Mouse (Mus musculus) kidney, embryonic 14.5 days (tissue): ENCODE results near the gene Gm8113. TPM values are rescaled to one million over a fixed set of nuclear protein-coding genes. Genes with fewer than 3 reads are reported as not detected.
A peak's percentile ranks its signal among the peaks of the same experiment; 100 is the strongest.
"Not testable (repeated sequence)": the region's sequence is repeated elsewhere in the genome, so short reads cannot be mapped to it uniquely, and the experiment has no call there.

ENCODE experiments used
- ATAC-seq: fragments of 200-750 bp; cut with Nextera tagmentation; 2 replicates; pipeline ENCODE4 v1.8.0; 2017; ENCODE audit warnings: moderate number of reproducible peaks, mild to moderate bottlenecking, moderate TSS enrichment, moderate library complexity; ENCODE audit not compliant: low FRiP score, low TSS enrichment
- H3K27ac ChIP-seq: fragments of 300-500 bp; sonication (generic); 2 replicates; pipeline ENCODE4 v1.5.1; 2014; ENCODE audit warnings: low read depth, mild to moderate bottlenecking, low read length, moderate library complexity, mixed read lengths
- H3K27me3 ChIP-seq: fragments of 300-500 bp; sonication (generic); 2 replicates; pipeline ENCODE4 v1.6.1; 2014; ENCODE audit warnings: mild to moderate bottlenecking, low read length; ENCODE audit not compliant: control insufficient read depth, insufficient read depth
- H3K36me3 ChIP-seq: fragments of 300-500 bp; sonication (generic); 2 replicates; pipeline ENCODE4 v1.6.1; 2014; ENCODE audit warnings: low read length, mixed read lengths; ENCODE audit not compliant: control insufficient read depth, insufficient read depth
- H3K4me1 ChIP-seq: fragments of 300-500 bp; sonication (generic); 2 replicates; pipeline ENCODE4 v1.6.1; 2014; ENCODE audit warnings: low read length, mixed read lengths; ENCODE audit not compliant: control insufficient read depth, insufficient read depth
- H3K4me2 ChIP-seq: fragments of 300-500 bp; sonication (generic); replicated peaks from 2 replicates; pipeline ENCODE4 v1.6.1; 2014; ENCODE audit warnings: low read depth, mild to moderate bottlenecking, low read length
- H3K4me3 ChIP-seq: fragments of 300-500 bp; sonication (generic); 2 replicates; pipeline ENCODE4 v1.5.1; 2014; ENCODE audit warnings: mild to moderate bottlenecking, low read length
- H3K9ac ChIP-seq: fragments of 300-500 bp; sonication (generic); 2 replicates; pipeline ENCODE4 v1.6.1; 2014; ENCODE audit warnings: low read depth, mild to moderate bottlenecking, low read length, moderate library complexity
- H3K9me3 ChIP-seq: fragments of 300-500 bp; sonication (generic); 2 replicates; pipeline ENCODE4 v1.6.1; 2016; ENCODE audit warnings: low read length; ENCODE audit not compliant: control insufficient read depth
- WGBS: fragments of 180-500 bp; shearing (Covaris S2); extraction: QIAGEN DNeasy Blood & Tissue Kit; methylation state at CpG from one replicate; pipeline ENCODE4 v1.1.7; 2014; 5-methylcytosine and 5-hydroxymethylcytosine counted together
- polyA plus RNA-seq: library from polyadenylated mRNA; unstranded; fragments of >200 nt; fragmentation: Nextera tagmentation; extraction: Ambion mirVana; gene quantifications from 2 replicates; pipeline ENCODE4 v1.2.1, GENCODE M21; 2014

Gm8113 gene
- polyA plus RNA-seq, 1 experiment from 2014 or later, result 27.7 TPM

- 86% methylated on average over 3 of the region's 3 CpGs for WGBS
- H3K27ac ChIP-seq, H3K36me3 ChIP-seq, H3K4me2 ChIP-seq, H3K9me3 ChIP-seq, H3K4me3 ChIP-seq, H3K4me1 ChIP-seq, H3K9ac ChIP-seq, H3K27me3 ChIP-seq, ATAC-seq: not testable (repeated sequence)
Observed at GRCm38 (mm10) chr14:43923459-43923858, 1.7 kb upstream of the Gm8113 start, which contains the start of gene Ear10. Gene Ear10, minus strand, starts transcription at chr14:43923559.

DNA sequence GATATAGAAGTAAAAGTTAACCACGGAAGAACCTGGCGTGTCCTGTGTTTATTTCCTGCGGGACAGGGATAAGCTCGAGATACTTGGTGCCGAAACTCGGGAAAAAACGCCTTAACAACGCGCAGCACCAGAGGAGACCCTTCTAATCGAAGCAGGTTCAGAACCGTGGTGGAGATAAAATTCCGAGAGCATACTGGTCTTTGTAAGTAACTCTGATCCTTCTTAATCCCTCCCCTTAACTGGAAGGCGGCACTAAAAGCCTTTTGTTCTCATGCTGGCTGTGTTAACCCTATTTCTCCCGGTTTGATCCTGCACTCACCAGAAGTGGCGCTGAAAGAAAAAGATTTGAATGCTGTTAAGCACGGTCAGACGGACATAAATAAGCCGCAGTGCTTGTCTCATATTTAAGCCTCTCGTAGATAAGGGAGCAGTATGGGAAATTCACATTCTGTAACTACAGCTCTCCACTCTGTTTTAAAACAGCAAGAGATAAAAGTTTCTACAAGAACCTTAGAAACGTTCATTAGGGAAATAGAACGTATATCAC is 287 bp downstream of the Gm8113 start:
- H3K27me3 ChIP-seq, H3K9me3 ChIP-seq, H3K36me3 ChIP-seq, H3K4me1 ChIP-seq: not testable (repeated sequence)
- Histone ChIP-seq H3K27ac (peak overlapping the region; percentile 85; the same call in 1 of the 2 replicates), H3K9ac (peak overlapping the region; percentile 63), H3K4me2 (peak overlapping the region; percentile 40), H3K4me3 (peak overlapping the region; percentile 36)
- WGBS, result 2% methylated on average over 21 of the region's 21 CpGs
- peak; percentile 95 for ATAC-seq

DNA sequence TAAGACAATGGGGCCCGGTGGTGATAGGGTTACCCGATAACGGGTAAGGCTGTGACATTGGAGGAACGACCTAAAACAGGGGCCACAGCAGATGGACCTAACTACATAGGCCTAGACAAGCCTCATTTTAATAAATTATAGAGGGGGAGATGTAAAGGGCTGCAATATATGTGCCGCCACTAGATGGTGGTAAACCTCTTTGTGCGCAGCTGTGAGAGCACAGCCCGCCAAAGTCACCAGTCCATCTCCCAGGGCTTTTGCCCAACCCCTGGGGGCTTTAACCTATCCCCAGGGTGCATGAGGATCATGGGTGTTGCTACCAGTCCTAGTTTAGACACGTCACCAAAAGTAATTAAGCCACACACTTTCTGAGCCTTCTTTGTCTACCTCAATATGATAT is 7.8 kb downstream of the Gm8113 start:
- WGBS, result 15% methylated on average over 8 of the region's 8 CpGs
- H3K36me3 ChIP-seq, H3K4me3 ChIP-seq, H3K27ac ChIP-seq, H3K4me1 ChIP-seq, H3K27me3 ChIP-seq, H3K9ac ChIP-seq, ATAC-seq, H3K4me2 ChIP-seq, H3K9me3 ChIP-seq: not testable (repeated sequence)

DNA sequence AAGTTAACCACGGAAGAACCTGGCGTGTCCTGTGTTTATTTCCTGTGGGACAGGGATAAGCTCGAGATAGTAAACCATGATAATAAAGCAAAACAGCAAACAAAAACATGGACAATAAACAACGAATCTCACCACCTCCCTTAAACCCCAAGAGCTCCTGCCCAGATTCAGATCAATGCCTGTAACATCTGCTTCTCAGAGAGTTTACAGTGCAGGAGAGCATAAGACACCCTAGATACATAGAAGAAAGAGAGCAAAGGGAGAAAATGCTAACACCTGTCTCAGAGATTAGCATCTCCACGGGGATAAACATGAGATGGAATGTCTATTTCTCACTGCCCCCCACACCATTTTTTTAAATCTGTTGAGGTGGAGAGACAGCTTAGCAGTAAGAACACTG is 8.2 kb downstream of the Gm8113 start:
- H3K4me1 ChIP-seq, H3K27me3 ChIP-seq, H3K27ac ChIP-seq, ATAC-seq, H3K9me3 ChIP-seq, H3K4me2 ChIP-seq, H3K36me3 ChIP-seq, H3K9ac ChIP-seq, H3K4me3 ChIP-seq: not testable (repeated sequence)
- WGBS, result 59% methylated on average over 5 of the region's 5 CpGs

- H3K9ac ChIP-seq, H3K4me2 ChIP-seq, H3K4me1 ChIP-seq, H3K27me3 ChIP-seq, H3K36me3 ChIP-seq, H3K9me3 ChIP-seq, H3K4me3 ChIP-seq, ATAC-seq, H3K27ac ChIP-seq: not testable (repeated sequence)
- 36% methylated on average over 1 of the region's 2 CpGs for WGBS
Observed at GRCm38 (mm10) chr14:43953382-43953781, 28.2 kb downstream of the Gm8113 start.

GRCm38 (mm10) chr14:43955074-43955473 is 29.9 kb downstream of the Gm8113 start:
- H3K4me3 ChIP-seq, H3K9ac ChIP-seq, ATAC-seq, H3K36me3 ChIP-seq, H3K27ac ChIP-seq, H3K4me1 ChIP-seq, H3K9me3 ChIP-seq, H3K4me2 ChIP-seq, H3K27me3 ChIP-seq: not testable (repeated sequence)
- WGBS, result no CpG with 5 or more reads among the region's 1 CpGs

GRCm38 (mm10) chr14:43956769-43957168 is 31.6 kb downstream of the Gm8113 start, which contains the start of gene Ang5:
Gene Ang5, plus strand, starts transcription at chr14:43957069.
- WGBS, result no CpG with 5 or more reads among the region's 2 CpGs
- H3K27ac ChIP-seq, H3K4me2 ChIP-seq, H3K4me1 ChIP-seq, H3K4me3 ChIP-seq, H3K27me3 ChIP-seq, H3K36me3 ChIP-seq, ATAC-seq, H3K9ac ChIP-seq, H3K9me3 ChIP-seq: not testable (repeated sequence)

Other genes starting within 250 kb of the Gm8113 start
- gene Gm8165, start 248.2 kb upstream of the Gm8113 start, polyA plus RNA-seq, result not detected in 2 replicates
- gene Gm7324, start 227.6 kb upstream of the Gm8113 start, polyA plus RNA-seq, result 1.2 and 1.4 TPM in 2 replicates
- gene Gm16506, start 197.9 kb upstream of the Gm8113 start, polyA plus RNA-seq, result not detected in 2 replicates
- gene Gm6526, start 177.5 kb upstream of the Gm8113 start, polyA plus RNA-seq, result not detected in 2 replicates
- not detected in 2 replicates for gene Gm8180, start 140.6 kb upstream of the Gm8113 start, polyA plus RNA-seq
- gene Ear1, start 49.9 kb upstream of the Gm8113 start, polyA plus RNA-seq, result not detected in 2 replicates
- gene Ear10, start 1.8 kb upstream of the Gm8113 start, polyA plus RNA-seq, result not detected in 2 replicates
- gene Ang5, start 31.7 kb downstream of the Gm8113 start, polyA plus RNA-seq, result not detected in 2 replicates
- gene Ang6, start 76.9 kb downstream of the Gm8113 start, polyA plus RNA-seq, result not detected in 2 replicates
- gene Ear2, start 177.3 kb downstream of the Gm8113 start, polyA plus RNA-seq, result not detected in 2 replicates
- not detected in 2 replicates for gene Gm3327, start 198.5 kb downstream of the Gm8113 start, polyA plus RNA-seq